Mouse (Mus musculus): Measurements from ENCODE around the gene Cck. TPM values are rescaled to one million over a fixed set of nuclear protein-coding genes. Genes with fewer than 3 reads are reported as not detected.

Cck gene
- 16.4 and 29.0 TPM in 2 replicates for polyA plus RNA-seq (2012; rRNA removed)

GRCm38 (mm10) chr9:121495529-121495928 lies at the start of gene Cck:
TSS of gene Cck (minus strand) at chr9:121495694.

Other genes starting within 250 kb of the Cck start
- gene Ulk4, start 218.5 kb downstream of the Cck start, polyA plus RNA-seq (2012; rRNA removed): 1.6 and 1.7 TPM in 2 replicates
- 162 and 166 TPM in 2 replicates for gene Trak1, start 198.2 kb downstream of the Cck start, polyA plus RNA-seq (2012; rRNA removed)
- gene Lyzl4, start 146.4 kb upstream of the Cck start, polyA plus RNA-seq (2012; rRNA removed): 0.59 and 0.74 TPM in 2 replicates
- gene Vipr1, start 147.0 kb upstream of the Cck start, polyA plus RNA-seq (2012; rRNA removed): 124 and 132 TPM in 2 replicates
- gene Sec22c, start 209.8 kb upstream of the Cck start, polyA plus RNA-seq (2012; rRNA removed): 8.9 and 10.2 TPM in 2 replicates
- gene Ss18l2, start 214.6 kb upstream of the Cck start, polyA plus RNA-seq (2012; rRNA removed): 16.9 and 22.0 TPM in 2 replicates
- gene Nktr, start 223.5 kb upstream of the Cck start, polyA plus RNA-seq (2012; rRNA removed): 37.5 and 41.4 TPM in 2 replicates